Mouse (Mus musculus): ENCODE results near the gene Tiam1.

The Tiam1 gene

GRCm38 (mm10) chr16:90144541-90144940 is 972 bp upstream of the Tiam1 start:
- DNase-seq (ENCODE audit: extremely low read depth, low read depth, low spot score): no peak

GRCm38 (mm10) chr16:90143416-90143759 is 181 bp downstream of the Tiam1 start:
- no peak for DNase-seq (ENCODE audit: extremely low read depth, low read depth, low spot score)

GRCm38 (mm10) chr16:90142574-90143415 is 774 bp downstream of the Tiam1 start:
- no peak for DNase-seq (ENCODE audit: extremely low read depth, low read depth, low spot score)

GRCm38 (mm10) chr16:90142247-90142573 is 1.4 kb downstream of the Tiam1 start:
- DNase-seq (ENCODE audit: extremely low read depth, low read depth, low spot score): no peak

- DNase-seq (ENCODE audit: extremely low read depth, low read depth, low spot score): no peak
These were observed 2.0 kb downstream of the Tiam1 start for GRCm38 (mm10) chr16:90141556-90141955.

GRCm38 (mm10) chr16:90140571-90140970 is 3.0 kb downstream of the Tiam1 start:
- DNase-seq (ENCODE audit: extremely low read depth, low read depth, low spot score): no peak

- DNase-seq (ENCODE audit: extremely low read depth, low read depth, low spot score): no peak
These were observed 3.9 kb downstream of the Tiam1 start for GRCm38 (mm10) chr16:90139696-90140095.

- DNase-seq (ENCODE audit: extremely low read depth, low read depth, low spot score): no peak
These were observed 5.4 kb downstream of the Tiam1 start for GRCm38 (mm10) chr16:90138151-90138550.

- DNase-seq (ENCODE audit: extremely low read depth, low read depth, low spot score): no peak
These were observed 6.4 kb downstream of the Tiam1 start for GRCm38 (mm10) chr16:90137175-90137574.

GRCm38 (mm10) chr16:90135580-90135979 is 8.0 kb downstream of the Tiam1 start:
- DNase-seq (ENCODE audit: extremely low read depth, low read depth, low spot score): no peak

- no peak for DNase-seq (ENCODE audit: extremely low read depth, low read depth, low spot score)
These were observed 9.2 kb downstream of the Tiam1 start for GRCm38 (mm10) chr16:90134351-90134750.

GRCm38 (mm10) chr16:90132816-90133215 is 10.8 kb downstream of the Tiam1 start:
- no peak for DNase-seq (ENCODE audit: extremely low read depth, low read depth, low spot score)

GRCm38 (mm10) chr16:90132331-90132730 is 11.2 kb downstream of the Tiam1 start:
- no peak for DNase-seq (ENCODE audit: extremely low read depth, low read depth, low spot score)

GRCm38 (mm10) chr16:90128817-90129587 is 14.6 kb downstream of the Tiam1 start:
- DNase-seq (ENCODE audit: extremely low read depth, low read depth, low spot score): no peak

- DNase-seq (ENCODE audit: extremely low read depth, low read depth, low spot score): no peak
These were observed 15.2 kb downstream of the Tiam1 start for GRCm38 (mm10) chr16:90128361-90128760.

GRCm38 (mm10) chr16:90125318-90126314 is 18.0 kb downstream of the Tiam1 start:
- DNase-seq (ENCODE audit: extremely low read depth, low read depth, low spot score): no peak

- DNase-seq (ENCODE audit: extremely low read depth, low read depth, low spot score): no peak
These were observed 20.5 kb downstream of the Tiam1 start for GRCm38 (mm10) chr16:90123091-90123490.

- DNase-seq (ENCODE audit: extremely low read depth, low read depth, low spot score): no peak
These were observed 21.1 kb downstream of the Tiam1 start for GRCm38 (mm10) chr16:90122439-90122838.

- DNase-seq (ENCODE audit: extremely low read depth, low read depth, low spot score): no peak
These were observed 21.8 kb downstream of the Tiam1 start for GRCm38 (mm10) chr16:90121799-90122198.

- no peak for DNase-seq (ENCODE audit: extremely low read depth, low read depth, low spot score)
These were observed 23.6 kb downstream of the Tiam1 start for GRCm38 (mm10) chr16:90119969-90120368.

- DNase-seq (ENCODE audit: extremely low read depth, low read depth, low spot score): no peak
These were observed 26.9 kb downstream of the Tiam1 start for GRCm38 (mm10) chr16:90116637-90117182.
